Mouse (Mus musculus): ENCODE results near the gene 1700001K19Rik. TPM values are rescaled to one million over a fixed set of nuclear protein-coding genes. Genes with fewer than 3 reads are reported as not detected.
"Not testable (repeated sequence)": the region's sequence is repeated elsewhere in the genome, so short reads cannot be mapped to it uniquely, and the experiment has no call there.

The 1700001K19Rik gene
- not detected for total RNA-seq (2021)
- polyA plus RNA-seq (2012; rRNA removed): not detected in 2 replicates
- long read RNA-seq: 0 reads

GRCm38 (mm10) chr12:110682561-110683299, at the start of gene 1700001K19Rik:
TSS of gene 1700001K19Rik (minus strand) at chr12:110682619.
- DNase-seq: no peak

DNA sequence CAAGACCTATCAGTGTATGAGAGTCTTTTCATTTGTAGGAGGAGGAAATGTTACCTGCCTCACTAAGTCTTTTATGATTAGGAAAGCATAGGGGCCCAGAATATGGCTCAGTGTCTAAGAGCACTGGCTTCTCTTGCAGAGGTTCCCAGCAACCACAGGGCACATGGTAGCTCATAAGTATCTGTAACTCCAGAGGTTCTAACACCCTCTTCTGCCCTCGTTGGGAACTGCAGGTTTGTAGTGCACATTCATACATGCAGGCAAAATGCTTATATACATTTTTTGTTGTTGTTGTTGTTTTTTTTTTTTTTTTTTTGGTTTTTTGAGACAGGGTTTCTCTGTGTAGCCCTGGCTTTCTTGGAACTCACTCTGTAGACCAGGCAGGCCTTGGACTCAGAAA, 44.0 kb upstream of the 1700001K19Rik start:
- no peak for DNase-seq

- no peak for DNase-seq
Measured at GRCm38 (mm10) chr12:110725489-110725888, 43.1 kb upstream of the 1700001K19Rik start.

DNA sequence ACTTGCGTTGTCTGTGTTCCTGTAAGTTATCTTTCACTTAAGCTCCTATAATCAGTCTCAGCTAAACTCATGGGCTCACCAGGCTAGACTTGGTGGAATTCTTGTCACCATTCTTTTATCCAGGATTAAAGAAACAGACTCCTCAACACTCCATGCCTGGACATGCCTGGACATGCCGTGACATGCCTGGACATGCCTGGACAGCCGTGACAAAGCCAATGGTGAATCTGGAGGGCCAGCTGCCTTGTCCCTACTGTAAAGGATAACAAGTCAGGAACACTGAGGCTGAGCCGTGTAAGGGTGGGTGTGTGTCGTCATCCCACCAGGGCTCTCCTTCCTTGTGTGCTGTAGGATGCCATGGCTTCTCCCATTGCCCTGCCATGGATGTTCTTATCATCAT, 42.6 kb upstream of the 1700001K19Rik start:
- DNase-seq: no peak

- no peak for DNase-seq
Measured at GRCm38 (mm10) chr12:110716004-110716403, 33.6 kb upstream of the 1700001K19Rik start.

DNA sequence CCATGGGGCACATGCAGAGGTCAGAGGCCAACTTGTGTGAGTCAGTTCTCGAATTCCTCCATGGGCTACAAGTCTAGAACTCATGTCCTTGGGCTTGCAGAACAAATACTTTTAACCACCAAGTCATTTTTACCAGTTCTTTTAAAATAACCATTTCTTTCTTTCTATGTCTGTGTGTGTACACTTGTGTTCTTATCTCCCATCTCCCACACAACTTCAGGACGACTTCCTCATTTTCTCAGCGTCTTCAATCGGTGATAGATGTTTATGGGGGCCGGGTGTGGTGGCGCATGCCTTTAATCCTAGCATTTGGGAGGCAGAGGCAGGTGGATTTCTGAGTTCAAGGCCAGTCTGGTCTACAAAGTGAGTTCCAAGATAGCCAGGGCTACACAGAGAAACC, 31.8 kb upstream of the 1700001K19Rik start:
- no peak for DNase-seq

DNA sequence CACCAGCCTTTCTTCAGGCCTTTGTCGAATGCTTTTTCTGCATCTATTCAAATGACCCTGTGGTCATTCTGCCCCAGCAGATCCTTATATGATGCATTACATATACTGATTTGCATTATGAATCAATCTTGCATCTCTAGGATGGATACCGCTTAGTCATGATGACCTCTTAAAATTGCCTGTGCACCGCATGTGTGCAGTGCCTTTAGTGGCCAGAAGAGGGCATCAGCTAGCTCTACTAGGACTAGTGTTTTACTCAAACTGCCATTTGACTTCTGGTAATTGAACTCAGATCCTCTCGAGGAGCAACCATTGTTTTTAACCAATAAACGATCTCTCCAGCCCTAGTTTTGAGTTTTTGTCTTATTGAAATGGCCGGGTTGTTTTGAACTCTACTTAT, 31.4 kb upstream of the 1700001K19Rik start:
- no peak for DNase-seq

DNA sequence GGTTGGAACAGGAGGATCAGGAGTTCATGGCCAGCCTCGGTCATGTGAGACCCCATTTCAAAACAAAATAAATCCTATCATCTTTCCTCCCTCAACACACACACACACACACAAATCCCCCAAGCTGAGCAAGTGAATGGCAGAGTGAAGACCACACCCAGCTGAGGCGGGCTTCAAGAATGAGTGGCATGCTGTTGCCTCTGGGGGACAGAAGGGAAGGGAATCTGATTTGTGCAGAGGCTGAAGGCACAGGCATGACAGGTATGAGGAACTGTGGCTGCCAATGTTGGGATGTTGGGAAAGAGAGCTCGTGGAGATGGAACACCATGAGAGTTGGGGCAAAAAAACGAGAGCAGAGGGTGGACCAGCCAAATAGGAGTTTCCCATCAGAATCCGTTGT, 28.9 kb upstream of the 1700001K19Rik start:
- DNase-seq: no peak

GRCm38 (mm10) chr12:110707451-110707850, 25.0 kb upstream of the 1700001K19Rik start:
- no peak for DNase-seq

- DNase-seq: peak; percentile 82
Measured at GRCm38 (mm10) chr12:110706337-110707231, 24.2 kb upstream of the 1700001K19Rik start.

DNA sequence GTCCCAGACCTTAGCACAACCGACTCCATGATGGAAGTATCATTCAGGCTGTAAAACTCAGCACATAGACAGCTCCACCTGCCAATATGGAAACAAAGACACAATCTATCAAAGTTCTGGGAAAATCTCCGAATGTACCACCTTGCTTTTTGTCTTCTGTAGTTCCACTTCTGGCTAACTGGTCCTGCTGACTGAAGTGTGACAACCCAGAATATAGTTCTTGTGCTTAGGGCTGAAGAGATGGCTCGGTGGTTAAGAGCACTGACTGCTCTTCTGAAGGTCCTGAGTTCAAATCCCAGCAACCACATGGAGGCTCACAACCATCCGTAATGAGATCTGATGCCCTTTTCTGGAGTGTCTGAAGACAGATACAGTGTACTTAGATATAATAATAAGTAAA, 23.0 kb upstream of the 1700001K19Rik start:
- not testable (repeated sequence) for DNase-seq

- no peak for DNase-seq
Measured at GRCm38 (mm10) chr12:110703682-110704081, 21.3 kb upstream of the 1700001K19Rik start.

DNA sequence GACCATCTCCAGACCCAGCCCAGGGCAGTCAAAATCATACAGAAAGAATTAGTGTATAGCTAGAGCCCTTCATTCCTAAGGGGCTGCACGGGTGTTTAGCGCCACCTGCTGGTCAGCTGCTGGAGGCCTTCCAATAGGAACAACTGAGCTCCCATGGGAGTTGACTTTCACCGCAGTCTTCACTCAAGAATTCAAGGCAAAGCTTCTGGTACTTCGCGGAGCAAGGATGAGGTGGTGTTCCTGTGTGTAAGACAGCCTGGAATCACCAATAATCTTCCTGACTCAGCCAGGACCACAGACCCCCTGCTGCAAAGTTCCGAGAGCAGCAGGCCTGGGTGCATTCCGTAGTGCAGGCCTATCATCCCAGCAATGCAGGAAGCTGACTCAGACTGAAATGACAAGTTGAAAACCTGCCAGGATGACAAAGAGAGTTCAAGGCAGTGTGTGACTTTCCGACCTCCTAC, 20.6 kb upstream of the 1700001K19Rik start:
- peak; percentile 93 for DNase-seq

- no peak for DNase-seq
Measured at GRCm38 (mm10) chr12:110702556-110702955, 20.1 kb upstream of the 1700001K19Rik start, which contains the start of gene Hsp90aa1. TSS of gene Hsp90aa1 (minus strand) at chr12:110702728.

DNA sequence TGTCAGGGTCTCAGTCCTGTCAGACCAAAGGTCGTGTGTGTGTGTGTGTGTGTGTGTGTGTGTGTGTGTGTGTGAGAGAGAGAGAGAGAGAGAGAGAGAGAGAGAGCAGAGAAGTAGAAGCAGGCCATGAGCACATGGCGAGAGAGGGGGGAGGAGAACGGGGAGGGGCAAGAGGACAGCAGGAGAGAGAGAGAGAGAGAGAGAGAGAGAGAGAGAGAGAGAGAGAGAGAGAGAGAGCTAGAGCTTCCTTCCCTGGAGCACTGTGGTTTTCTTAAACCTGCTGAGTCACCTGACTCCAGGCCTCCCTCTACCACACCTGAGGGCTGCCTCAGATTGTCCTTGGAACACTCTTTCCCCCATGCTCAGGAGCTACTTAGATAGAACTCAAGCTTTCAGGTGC, 18.9 kb upstream of the 1700001K19Rik start:
- not testable (repeated sequence) for DNase-seq

DNA sequence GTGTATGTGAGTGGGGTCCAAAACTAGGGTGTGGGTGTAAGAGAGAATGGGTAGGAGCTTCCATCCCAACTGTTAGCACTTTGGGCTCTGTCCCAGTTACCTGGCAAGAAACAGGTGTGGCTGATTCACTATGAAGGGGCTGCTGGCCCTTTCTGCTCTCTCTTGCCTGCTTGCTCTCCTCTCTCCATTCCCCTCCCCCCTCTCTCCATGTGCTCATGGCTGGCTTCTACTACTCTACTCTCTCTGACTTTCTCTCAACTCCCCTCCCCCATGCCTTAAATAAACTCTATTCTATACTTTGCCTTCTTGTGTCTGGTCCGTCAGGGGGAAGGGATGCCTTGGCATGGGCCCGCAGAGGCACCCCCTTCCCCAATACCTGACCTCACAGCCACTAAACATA, 18.3 kb upstream of the 1700001K19Rik start:
- no peak for DNase-seq

DNA sequence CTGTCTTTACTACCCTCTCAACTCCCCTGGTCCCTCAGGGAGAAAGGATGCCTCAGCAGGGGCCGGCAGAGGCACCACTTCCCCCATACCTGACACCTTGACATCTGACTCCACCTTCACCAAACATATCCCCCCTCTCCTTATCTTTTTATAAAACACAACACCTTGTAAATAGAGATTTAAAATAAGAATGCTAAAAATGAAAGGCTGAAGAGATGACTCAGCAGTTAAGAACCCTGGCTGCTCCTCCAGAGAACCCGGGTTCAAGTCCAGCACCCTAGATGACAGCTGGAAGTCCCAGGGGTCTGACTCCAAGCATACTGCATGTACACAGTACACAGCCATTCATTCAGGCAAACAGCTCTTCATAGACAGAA, 16.7 kb upstream of the 1700001K19Rik start:
- DNase-seq: no peak

GRCm38 (mm10) chr12:110698523-110699170, 16.2 kb upstream of the 1700001K19Rik start:
- no peak for DNase-seq

GRCm38 (mm10) chr12:110698080-110698479, 15.7 kb upstream of the 1700001K19Rik start:
- no peak for DNase-seq

GRCm38 (mm10) chr12:110697457-110697856, 15.0 kb upstream of the 1700001K19Rik start:
- DNase-seq: no peak

- no peak for DNase-seq
Measured at GRCm38 (mm10) chr12:110696975-110697400, 14.6 kb upstream of the 1700001K19Rik start.

All from adrenal gland, adult 2 months (tissue).